Mouse (Mus musculus) midbrain, embryonic 13.5 days (tissue): ENCODE data around the gene Dusp27. TPM values are rescaled to one million over a fixed set of nuclear protein-coding genes. Genes with fewer than 3 reads are reported as not detected.
A peak's percentile ranks its signal among the peaks of the same experiment; 100 is the strongest.

Experiments
- ATAC-seq: fragments of 200-750 bp; cut with Nextera tagmentation; 2 replicates; pipeline ENCODE4 v1.8.0; 2017; ENCODE audit warnings: mild to moderate bottlenecking, moderate TSS enrichment, moderate library complexity
- H3K27ac ChIP-seq: fragments of 300-500 bp; sonication (generic); 2 replicates; pipeline ENCODE4 v1.5.1; 2015; ENCODE audit warnings: inconsistent platforms, mild to moderate bottlenecking, moderate library complexity
- H3K27me3 ChIP-seq: fragments of 300-500 bp; sonication (generic); 2 replicates; pipeline ENCODE4 v1.6.1; 2015; ENCODE audit warnings: mild to moderate bottlenecking, inconsistent platforms
- H3K36me3 ChIP-seq: fragments of 300-500 bp; sonication (generic); 2 replicates; pipeline ENCODE4 v1.6.1; 2015; ENCODE audit warnings: mild to moderate bottlenecking, inconsistent platforms
- H3K4me1 ChIP-seq: fragments of 300-500 bp; sonication (generic); replicated peaks from 2 replicates; pipeline ENCODE4 v1.6.1; 2015; ENCODE audit warnings: inconsistent platforms
- H3K4me2 ChIP-seq: fragments of 300-500 bp; sonication (generic); replicated peaks from 2 replicates; pipeline ENCODE4 v1.6.1; 2015; ENCODE audit warnings: moderate library complexity, mild to moderate bottlenecking, inconsistent platforms
- H3K4me3 ChIP-seq: fragments of 300-500 bp; sonication (generic); replicated peaks from 2 replicates; pipeline ENCODE4 v1.5.1; 2015; ENCODE audit warnings: mild to moderate bottlenecking, inconsistent platforms
- H3K9ac ChIP-seq: fragments of 300-500 bp; sonication (generic); replicated peaks from 2 replicates; pipeline ENCODE4 v1.6.1; 2015; ENCODE audit warnings: mild to moderate bottlenecking, inconsistent platforms
- H3K9me3 ChIP-seq: fragments of 300-500 bp; sonication (generic); 2 replicates; pipeline ENCODE4 v1.6.1; 2016; ENCODE audit warnings: mild to moderate bottlenecking, inconsistent platforms
- WGBS: fragments of 180-500 bp; shearing (Covaris S2); methylation state at CpG from one replicate; pipeline ENCODE4 v1.1.7; 2015; 5-methylcytosine and 5-hydroxymethylcytosine counted together
- polyA plus RNA-seq: library from polyadenylated mRNA; unstranded; fragments of >200 nt; fragmentation: Nextera tagmentation; extraction: Ambion mirVana; gene quantifications from 2 replicates; pipeline ENCODE4 v1.2.1, GENCODE M21; 2015

Gene Dusp27
- polyA plus RNA-seq, 1 experiment from 2014 or later = 1.2 TPM

DNA sequence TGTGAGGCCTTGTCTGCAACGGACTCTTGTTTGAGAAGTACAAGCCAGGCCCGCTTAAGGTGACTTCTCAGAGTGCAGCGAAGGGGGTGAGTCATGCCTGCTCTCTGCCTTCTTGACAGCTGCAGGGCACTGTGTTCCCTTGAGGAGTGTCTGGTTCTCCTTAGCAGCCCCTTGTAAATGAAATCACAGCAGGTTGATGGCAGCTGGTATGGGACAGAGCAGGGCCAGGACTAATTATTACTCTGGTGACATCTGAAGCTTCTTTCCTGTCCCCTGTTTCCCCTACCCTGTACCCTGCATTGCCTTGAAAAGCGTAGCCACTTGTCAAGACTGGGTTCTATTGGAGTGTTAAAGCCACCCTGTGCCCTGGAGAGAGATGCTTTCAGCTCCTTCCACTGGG is 38.0 kb downstream of the Dusp27 start:
- peak; percentile 63 for ATAC-seq

DNA sequence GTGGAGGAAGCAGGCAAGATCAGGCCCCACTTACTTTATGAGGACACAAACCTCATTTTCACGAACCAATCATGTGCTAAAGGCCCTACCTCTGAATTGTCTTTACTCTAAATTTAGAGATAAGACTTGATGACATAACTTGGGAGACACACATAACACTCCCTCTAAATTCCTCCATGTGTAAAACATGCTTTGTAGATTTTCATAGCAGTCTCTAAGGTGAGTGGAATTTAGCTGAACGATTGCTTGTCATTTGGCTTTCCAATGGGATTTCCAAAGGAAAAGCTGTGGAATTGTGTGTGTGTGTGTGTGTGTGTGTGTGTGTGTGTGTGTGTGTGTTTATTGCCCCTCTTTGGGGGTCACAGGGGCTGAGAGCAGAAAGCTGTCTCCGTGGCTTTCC is 38.4 kb downstream of the Dusp27 start:
- ATAC-seq = no peak
- WGBS = 73% methylated on average over 3 of the region's 3 CpGs
- no peaks in the 10 kb centered on the region for H3K9me3 ChIP-seq
- peaks cover 22% of the 10 kb centered on the region for H3K4me1 ChIP-seq
- no peak overlapping the region for H3K4me3 ChIP-seq
- peak overlapping the region; percentile 64; the same call in 1 of the 2 replicates for H3K27ac ChIP-seq
- no peaks in the 10 kb centered on the region for H3K27me3 ChIP-seq
- H3K36me3 ChIP-seq = no peaks in the 10 kb centered on the region
- H3K4me2 ChIP-seq = no peak overlapping the region
- no peak overlapping the region for H3K9ac ChIP-seq

More for the DNA sequence above, 38.0 kb downstream of the Dusp27 start:
- Histone ChIP-seq H3K9me3 (no peaks in the 10 kb centered on the region), H3K4me2 (no peak overlapping the region), H3K27me3 (no peaks in the 10 kb centered on the region), H3K4me3 (no peak overlapping the region), H3K4me1 (peaks cover 22% of the 10 kb centered on the region), H3K27ac (0 out of 2 replicates have a peak overlapping the region, but pooled peaks have one; percentile 25), H3K36me3 (no peaks in the 10 kb centered on the region), H3K9ac (no peak overlapping the region)
- WGBS = 52% methylated on average over 4 of the region's 4 CpGs

DNA sequence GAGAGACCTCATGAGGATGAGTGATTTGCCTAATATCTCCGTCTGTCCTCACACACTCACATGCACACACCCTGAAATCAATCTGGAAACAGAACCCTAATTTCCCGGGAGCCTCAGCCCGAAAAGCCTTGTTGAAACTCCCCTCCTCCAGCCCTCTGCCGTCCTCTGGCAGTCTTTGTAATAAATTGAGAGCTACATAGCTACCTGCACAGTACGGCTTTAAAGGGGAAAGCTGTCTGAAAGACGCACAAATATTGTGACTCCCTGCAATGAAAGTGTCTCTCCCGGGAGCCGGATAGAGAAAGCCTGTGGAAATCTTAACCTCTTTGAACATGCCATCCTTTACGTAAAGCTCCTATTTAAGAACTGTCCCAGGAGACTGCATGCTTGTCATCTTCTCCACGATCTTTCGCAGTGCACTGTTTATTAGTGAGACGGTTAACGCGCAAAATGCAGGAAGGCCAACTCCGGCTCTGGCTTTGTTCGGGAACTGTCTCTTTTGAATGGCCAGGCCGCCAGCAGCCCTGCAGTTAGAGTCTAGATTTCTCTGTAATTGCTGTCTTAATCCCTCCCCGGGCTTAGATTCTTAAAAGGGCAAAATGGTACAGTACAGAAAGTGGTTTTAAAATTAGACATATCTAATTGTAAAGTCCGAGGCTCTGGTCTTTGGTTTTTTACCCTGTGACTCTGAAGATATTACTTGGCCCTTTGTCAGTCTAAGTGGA is 39.1 kb downstream of the Dusp27 start:
- peaks cover 22% of the 10 kb centered on the region for H3K4me1 ChIP-seq
- no peaks in the 10 kb centered on the region for H3K27me3 ChIP-seq
- no peak overlapping the region for H3K4me3 ChIP-seq
- 0 out of 2 replicates have a peak overlapping the region, but pooled peaks have one; percentile 46 for H3K9ac ChIP-seq
- 28% methylated on average over 19 of the region's 19 CpGs for WGBS
- no peaks in the 10 kb centered on the region for H3K9me3 ChIP-seq
- no peaks in the 10 kb centered on the region for H3K36me3 ChIP-seq
- peak; percentile 50 for ATAC-seq
- peak overlapping the region; percentile 64; the same call in 1 of the 2 replicates for H3K27ac ChIP-seq
- 0 out of 2 replicates have a peak overlapping the region, but pooled peaks have one; percentile 15 for H3K4me2 ChIP-seq

DNA sequence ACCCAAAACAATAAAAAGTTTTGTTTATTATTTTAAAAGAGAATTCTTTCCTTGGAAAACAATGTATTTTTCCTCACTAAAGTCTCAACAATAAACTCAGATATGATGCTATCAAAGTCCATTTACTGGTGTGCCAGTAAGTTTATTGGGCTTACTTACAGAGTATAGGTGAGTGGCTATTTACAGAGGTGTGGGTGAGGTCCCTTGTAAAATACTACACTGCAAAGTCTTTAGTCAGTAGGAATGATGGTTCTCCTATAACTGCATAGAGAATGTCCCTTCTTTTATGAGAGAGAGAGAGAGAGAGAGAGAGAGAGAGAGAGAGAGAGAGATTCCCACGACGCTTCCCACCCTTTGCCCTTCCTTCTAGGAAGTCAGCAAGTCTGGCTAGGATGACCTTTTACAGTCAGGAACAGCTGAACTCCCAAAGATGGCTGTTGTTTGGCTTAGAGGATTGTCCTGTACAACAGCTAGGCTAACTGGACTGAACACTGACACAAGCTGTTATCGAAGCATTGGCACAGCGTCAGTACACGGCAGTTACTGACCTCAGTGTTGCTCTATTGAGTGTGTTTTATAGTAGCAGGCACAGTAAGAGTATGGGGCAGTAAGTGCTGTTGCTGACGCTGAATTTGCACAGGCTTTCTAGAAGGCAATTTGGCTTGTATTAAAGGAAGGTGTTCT is 50.5 kb downstream of the Dusp27 start:
- no peak overlapping the region for H3K4me3 ChIP-seq
- H3K27me3 ChIP-seq = no peaks in the 10 kb centered on the region
- no peak overlapping the region for H3K4me2 ChIP-seq
- H3K9ac ChIP-seq = no peak overlapping the region
- no peak for ATAC-seq
- 79% methylated on average over 6 of the region's 6 CpGs for WGBS
- H3K36me3 ChIP-seq = no peaks in the 10 kb centered on the region
- H3K9me3 ChIP-seq = no peaks in the 10 kb centered on the region
- H3K4me1 ChIP-seq = no peaks in the 10 kb centered on the region
- H3K27ac ChIP-seq = no peak overlapping the region

DNA sequence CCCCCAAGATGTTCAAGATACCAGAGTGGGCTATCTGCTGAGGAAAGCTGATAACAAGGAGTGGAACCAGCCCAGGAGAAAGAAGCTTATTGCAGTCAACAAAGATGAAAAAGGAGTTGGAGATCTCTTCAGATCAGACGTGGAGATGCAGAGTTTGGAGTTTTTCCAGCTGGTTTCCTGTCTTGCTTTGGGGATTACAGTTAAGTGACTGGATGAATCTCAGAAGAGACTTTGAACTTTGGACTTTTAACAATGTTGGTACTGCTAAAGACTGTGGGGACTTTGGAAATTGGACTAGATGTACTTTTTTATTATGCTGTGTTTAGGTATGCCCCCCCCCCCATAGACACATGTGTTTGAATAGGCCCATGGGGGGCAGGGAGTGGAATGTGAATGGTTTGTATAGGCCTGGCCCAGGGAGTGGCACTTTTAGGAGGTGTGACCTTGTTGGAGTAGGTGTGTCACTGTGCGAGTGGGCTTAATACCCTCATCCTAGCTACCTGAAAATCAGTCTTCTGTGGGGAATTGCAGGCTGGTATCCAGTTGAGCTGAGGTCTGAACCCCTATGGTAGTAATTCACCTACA is 59.8 kb downstream of the Dusp27 start:
- Histone ChIP-seq H3K9ac (no peak overlapping the region), H3K27ac (no peak overlapping the region), H3K4me1 (no peaks in the 10 kb centered on the region), H3K27me3 (no peaks in the 10 kb centered on the region), H3K4me3 (no peak overlapping the region), H3K9me3 (no peaks in the 10 kb centered on the region), H3K36me3 (no peaks in the 10 kb centered on the region), H3K4me2 (no peak overlapping the region)
- WGBS = 90% methylated on average over 2 of the region's 2 CpGs
- no peak for ATAC-seq

DNA sequence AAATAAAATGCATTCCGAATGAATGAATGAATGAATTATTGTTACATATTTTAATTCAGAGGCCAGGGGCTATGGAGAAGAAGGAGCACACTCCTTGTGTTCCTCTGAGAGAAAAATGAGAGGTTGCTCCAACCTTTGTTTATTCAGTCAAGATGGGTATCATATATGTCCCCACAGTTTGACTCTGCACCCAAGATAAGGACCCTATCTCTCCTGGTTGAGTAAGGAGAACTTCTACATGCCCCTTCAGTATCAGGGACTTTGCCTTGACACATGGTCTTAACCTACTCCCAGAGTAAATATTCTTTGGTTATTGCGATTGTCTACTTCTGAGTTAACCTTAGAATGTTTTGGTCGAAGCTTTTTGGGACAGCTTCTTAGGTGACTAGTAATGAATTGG is 63.9 kb downstream of the Dusp27 start:
- H3K27me3 ChIP-seq = no peaks in the 10 kb centered on the region
- no peak for ATAC-seq
- WGBS = 94% methylated on average over 3 of the region's 3 CpGs
- no peak overlapping the region for H3K9ac ChIP-seq
- no peaks in the 10 kb centered on the region for H3K9me3 ChIP-seq
- no peaks in the 10 kb centered on the region for H3K4me1 ChIP-seq
- no peaks in the 10 kb centered on the region for H3K36me3 ChIP-seq
- H3K4me2 ChIP-seq = no peak overlapping the region
- H3K27ac ChIP-seq = no peak overlapping the region
- no peak overlapping the region for H3K4me3 ChIP-seq

DNA sequence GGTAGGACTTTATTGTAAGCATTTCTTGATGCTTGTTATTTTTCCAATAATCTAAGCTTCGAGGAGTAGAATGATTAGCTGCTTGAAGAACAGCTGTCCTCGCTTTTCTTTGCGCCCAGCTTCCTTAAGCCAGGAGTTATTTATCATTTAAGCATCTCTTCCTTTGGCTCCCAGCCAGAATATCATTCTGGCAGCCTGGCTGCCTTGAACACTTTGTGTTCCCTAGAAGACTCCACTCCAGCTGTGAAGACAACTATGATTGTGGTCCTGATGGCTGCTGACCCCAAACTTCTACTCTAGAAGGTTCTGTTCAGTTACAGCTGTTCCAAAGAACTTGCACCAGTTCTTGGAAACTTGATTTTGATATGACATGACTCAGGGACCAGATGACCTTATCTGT is 66.2 kb downstream of the Dusp27 start:
- Histone ChIP-seq H3K9me3 (no peaks in the 10 kb centered on the region), H3K4me2 (no peak overlapping the region), H3K36me3 (no peaks in the 10 kb centered on the region), H3K27ac (no peak overlapping the region), H3K27me3 (no peaks in the 10 kb centered on the region), H3K4me3 (no peak overlapping the region), H3K9ac (no peak overlapping the region), H3K4me1 (peaks cover 10% of the 10 kb centered on the region)
- WGBS = 51% methylated on average over 3 of the region's 3 CpGs
- ATAC-seq = no peak

DNA sequence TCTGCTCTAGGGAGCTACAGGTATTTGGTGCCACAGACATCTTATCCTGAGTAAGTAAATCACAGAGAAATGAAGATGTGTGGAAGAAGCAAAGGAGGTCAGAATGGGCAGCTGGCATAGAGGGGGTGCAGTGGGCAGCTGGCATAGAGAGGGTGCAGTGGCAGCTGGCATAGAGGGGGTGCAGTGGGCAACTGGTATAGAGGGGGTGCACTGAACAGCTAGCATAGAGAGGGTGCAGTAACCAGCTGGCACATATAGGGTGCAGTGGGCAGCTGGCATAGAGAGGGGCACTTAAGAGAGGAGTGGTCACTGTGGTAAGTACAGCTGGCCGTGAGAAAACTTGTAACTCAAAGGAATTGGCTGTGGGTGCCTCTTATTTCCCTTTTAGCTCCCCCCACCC is 67.3 kb downstream of the Dusp27 start:
- Histone ChIP-seq H3K4me3 (no peak overlapping the region), H3K27ac (no peak overlapping the region), H3K9me3 (no peaks in the 10 kb centered on the region), H3K4me1 (peaks cover 22% of the 10 kb centered on the region), H3K27me3 (0 out of 2 replicates have a peak, but pooled peaks cover 5% of the 10 kb centered on the region), H3K9ac (no peak overlapping the region), H3K4me2 (no peak overlapping the region), H3K36me3 (no peaks in the 10 kb centered on the region)
- WGBS = 80% methylated on average over 1 of the region's 1 CpGs
- no peak for ATAC-seq

DNA sequence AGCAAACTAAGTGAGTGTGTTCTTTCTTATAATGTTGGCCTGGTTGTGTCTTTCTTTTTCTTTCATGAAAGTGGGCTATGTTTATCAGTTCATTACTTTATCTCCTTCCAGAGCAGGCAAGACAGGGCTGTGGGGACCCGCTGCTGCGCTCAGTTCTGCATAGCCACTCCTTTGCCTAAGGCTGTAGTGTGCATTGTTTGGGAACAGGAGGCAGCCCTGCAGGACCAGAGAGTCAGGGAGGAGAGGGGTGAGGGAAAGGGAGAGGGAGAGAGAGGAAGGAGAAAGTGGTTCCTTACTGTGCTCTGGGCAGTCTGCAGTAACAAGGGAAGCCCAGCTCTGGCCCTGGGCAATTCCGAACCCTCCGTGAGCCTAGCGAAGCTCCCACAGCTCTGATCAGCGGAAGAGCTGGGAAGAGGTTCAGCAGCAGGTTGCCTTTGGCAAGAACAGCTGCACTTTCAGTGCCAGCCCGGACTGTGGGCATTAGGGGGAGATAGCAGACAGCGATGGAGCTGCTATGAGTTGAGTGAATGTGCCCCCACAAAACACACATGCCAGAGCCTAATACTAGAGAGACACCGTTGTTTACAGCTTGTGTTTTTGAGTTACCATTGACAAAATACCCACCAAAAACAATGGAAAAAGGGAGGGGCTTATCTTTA is 71.5 kb downstream of the Dusp27 start:
- peaks cover 25% of the 10 kb centered on the region for H3K4me1 ChIP-seq
- no peaks in the 10 kb centered on the region for H3K36me3 ChIP-seq
- H3K9ac ChIP-seq = no peak overlapping the region
- H3K4me3 ChIP-seq = no peak overlapping the region
- peak; percentile 46 for ATAC-seq
- no peak overlapping the region for H3K4me2 ChIP-seq
- 0 out of 2 replicates have a peak overlapping the region, but pooled peaks have one; percentile 1 for H3K27ac ChIP-seq
- 19% methylated on average over 9 of the region's 9 CpGs for WGBS
- H3K9me3 ChIP-seq = no peaks in the 10 kb centered on the region
- H3K27me3 ChIP-seq = 0 out of 2 replicates have a peak, but pooled peaks cover 9% of the 10 kb centered on the region

DNA sequence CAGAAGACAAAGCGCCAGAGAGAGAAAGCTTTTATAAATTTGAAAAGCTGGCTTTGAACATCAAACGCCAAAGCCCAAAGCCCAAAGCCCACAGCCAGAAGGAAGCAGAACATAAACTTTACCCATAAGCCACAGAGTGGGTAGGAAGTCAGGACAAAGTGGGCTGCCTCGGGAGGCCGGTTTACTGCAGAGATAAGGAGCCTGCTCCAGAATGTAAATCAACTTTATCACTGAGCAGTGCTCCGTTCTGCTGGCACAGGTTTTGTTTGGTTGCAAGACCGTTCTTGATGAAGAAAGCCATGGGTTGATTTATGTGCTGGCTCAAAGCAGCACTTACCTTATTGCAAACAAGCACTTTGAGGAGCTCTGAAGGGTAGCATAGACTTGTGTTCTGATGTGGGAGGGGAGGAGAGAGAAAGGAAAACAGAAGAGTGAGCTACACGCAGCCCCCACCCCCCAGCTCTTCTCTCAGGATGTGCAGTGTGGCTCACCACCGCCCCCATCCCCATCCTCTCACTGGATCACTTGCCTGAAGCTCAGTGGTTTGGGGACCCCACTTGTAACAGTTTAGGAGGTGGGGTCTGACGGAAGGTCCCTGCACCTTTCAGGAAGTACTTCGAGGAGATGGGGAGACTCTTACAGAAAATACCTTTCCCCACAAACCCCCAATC is 74.3 kb downstream of the Dusp27 start:
- H3K36me3 ChIP-seq = no peaks in the 10 kb centered on the region
- H3K4me2 ChIP-seq = 0 out of 2 replicates have a peak overlapping the region, but pooled peaks have one; percentile 1
- WGBS = 29% methylated on average over 10 of the region's 10 CpGs
- no peaks in the 10 kb centered on the region for H3K9me3 ChIP-seq
- H3K27me3 ChIP-seq = 0 out of 2 replicates have a peak, but pooled peaks cover 11% of the 10 kb centered on the region
- H3K9ac ChIP-seq = no peak overlapping the region
- no peak for ATAC-seq
- H3K27ac ChIP-seq = no peak overlapping the region
- no peak overlapping the region for H3K4me3 ChIP-seq
- peaks cover 37% of the 10 kb centered on the region for H3K4me1 ChIP-seq

DNA sequence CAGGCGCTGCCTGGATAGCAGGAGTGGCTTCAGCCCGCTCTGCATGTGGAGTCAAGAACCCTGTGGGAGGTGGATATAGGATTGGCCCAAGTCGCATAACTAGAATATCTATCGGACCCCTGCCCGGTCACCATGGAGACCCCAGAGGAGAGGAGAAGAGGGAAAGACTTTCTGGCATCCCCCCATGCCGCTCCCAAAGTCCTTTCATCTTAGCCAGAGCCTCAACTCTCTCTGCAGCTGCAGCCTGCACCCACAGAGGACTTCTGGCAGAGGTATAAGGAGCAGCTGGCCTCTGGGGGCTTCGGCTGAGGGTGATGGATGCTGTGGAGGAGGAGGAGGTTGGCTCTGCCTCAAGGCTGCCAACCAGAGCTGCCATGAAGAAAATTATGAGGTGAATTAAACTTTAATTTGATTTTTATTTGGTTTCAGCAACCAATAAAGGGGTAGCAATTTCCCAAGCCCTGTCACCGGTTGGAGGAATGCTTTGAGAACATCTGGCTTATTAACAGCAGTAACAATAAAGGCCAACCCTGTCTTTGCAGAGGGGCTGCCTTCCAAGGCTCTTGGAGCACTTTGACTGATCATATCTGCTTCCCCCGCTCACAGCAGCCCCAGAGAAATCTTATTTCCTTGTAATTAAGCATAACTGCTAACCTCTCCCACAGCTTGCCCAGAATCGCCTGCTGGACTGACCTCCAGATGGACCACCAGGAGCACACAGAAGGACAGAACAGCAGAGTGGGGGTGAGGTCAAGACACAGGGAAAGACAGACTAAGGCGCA is 78.5 kb downstream of the Dusp27 start:
- WGBS = 8% methylated on average over 11 of the region's 11 CpGs
- Histone ChIP-seq H3K27ac (no peak overlapping the region), H3K4me1 (peaks cover 42% of the 10 kb centered on the region), H3K4me3 (peak overlapping the region; percentile 40), H3K9ac (peak overlapping the region; percentile 50; the same call in 1 of the 2 replicates), H3K27me3 (peaks cover 18% of the 10 kb centered on the region), H3K9me3 (no peaks in the 10 kb centered on the region), H3K36me3 (no peaks in the 10 kb centered on the region), H3K4me2 (peak overlapping the region; percentile 70)
- ATAC-seq = peak; percentile 68
